Mouse (Mus musculus): Measurements from ENCODE around the gene Akr1d1.

Akr1d1 gene

GRCm38 (mm10) chr6:37563861-37564260 is 33.9 kb downstream of the Akr1d1 start:
- in situ Hi-C loops (cut with MboI, MseI): loop anchor here (5.0 kb wide), 1 partner anchor 107 kb away; no protein-coding TSS in a partner anchor

- in situ Hi-C loops (cut with MboI, MseI): no loop called here
Observed at GRCm38 (mm10) chr6:37567363-37567762, 37.4 kb downstream of the Akr1d1 start.

GRCm38 (mm10) chr6:37571939-37572338 is 42.0 kb downstream of the Akr1d1 start:
- in situ Hi-C loops (cut with MboI, MseI): no loop called here

GRCm38 (mm10) chr6:37572935-37573334 is 43.0 kb downstream of the Akr1d1 start:
- in situ Hi-C loops (cut with MboI, MseI): no loop called here

GRCm38 (mm10) chr6:37580476-37580875 is 50.5 kb downstream of the Akr1d1 start:
- in situ Hi-C loops (cut with MboI, MseI): loop anchor here (5.0 kb wide), 1 partner anchor 282 kb away; no protein-coding TSS in a partner anchor

GRCm38 (mm10) chr6:37589340-37589962 is 59.5 kb downstream of the Akr1d1 start:
- in situ Hi-C loops (cut with MboI, MseI): no loop called here

- in situ Hi-C loops (cut with MboI, MseI): loop anchor here (10.0 kb wide), 1 partner anchor 474 kb away; no protein-coding TSS in a partner anchor
Observed at GRCm38 (mm10) chr6:37590800-37591199, 60.8 kb downstream of the Akr1d1 start.

GRCm38 (mm10) chr6:37592101-37593032 is 62.4 kb downstream of the Akr1d1 start:
- in situ Hi-C loops (cut with MboI, MseI): loop anchor here (10.0 kb wide), 1 partner anchor 472 kb away; no protein-coding TSS in a partner anchor

- in situ Hi-C loops (cut with MboI, MseI): loop anchor here (10.0 kb wide), 1 partner anchor 472 kb away; no protein-coding TSS in a partner anchor
Observed at GRCm38 (mm10) chr6:37593033-37593374, 63.0 kb downstream of the Akr1d1 start.

- in situ Hi-C loops (cut with MboI, MseI): loop anchor here (10.0 kb wide), 1 partner anchor 471 kb away; no protein-coding TSS in a partner anchor
Observed at GRCm38 (mm10) chr6:37593551-37594089, 63.6 kb downstream of the Akr1d1 start.

- in situ Hi-C loops (cut with MboI, MseI): loop anchor here (10.0 kb wide), 1 partner anchor 468 kb away; no protein-coding TSS in a partner anchor
Observed at GRCm38 (mm10) chr6:37597088-37597487, 67.1 kb downstream of the Akr1d1 start.

- in situ Hi-C loops (cut with MboI, MseI): loop anchor here (10.0 kb wide), 1 partner anchor 467 kb away; no protein-coding TSS in a partner anchor
Observed at GRCm38 (mm10) chr6:37598033-37598432, 68.1 kb downstream of the Akr1d1 start.

- in situ Hi-C loops (cut with MboI, MseI): no loop called here
Observed at GRCm38 (mm10) chr6:37600976-37601498, 71.1 kb downstream of the Akr1d1 start.

GRCm38 (mm10) chr6:37602857-37603765 is 73.1 kb downstream of the Akr1d1 start:
- in situ Hi-C loops (cut with MboI, MseI): no loop called here

- in situ Hi-C loops (cut with MboI, MseI): no loop called here
Observed at GRCm38 (mm10) chr6:37604178-37604883, 74.4 kb downstream of the Akr1d1 start.

- in situ Hi-C loops (cut with MboI, MseI): no loop called here
Observed at GRCm38 (mm10) chr6:37604884-37605269, 74.9 kb downstream of the Akr1d1 start.

GRCm38 (mm10) chr6:37607511-37608289 is 77.7 kb downstream of the Akr1d1 start:
- in situ Hi-C loops (cut with MboI, MseI): no loop called here

GRCm38 (mm10) chr6:37612603-37613284 is 82.8 kb downstream of the Akr1d1 start:
- in situ Hi-C loops (cut with MboI, MseI): no loop called here

- in situ Hi-C loops (cut with MboI, MseI): no loop called here
Observed at GRCm38 (mm10) chr6:37615490-37615889, 85.5 kb downstream of the Akr1d1 start.

Measured in T-helper 1 cell (primary cell).